ENCODE assay signal across 37 mouse cellular contexts in genomic region chrX:136144195-136144594, GRCm38 (mm10). TPM values are rescaled to one million over a fixed set of nuclear protein-coding genes. Genes with fewer than 3 reads are reported as not detected.
DNase-seq lines count a peak whose midpoint lies in the region; ATAC-seq and TF ChIP-seq lines count a peak whose summit lies in the region.
"Had no signal": no experiment of that assay in that cellular context is flagged by ENCODE, and none has a peak within 500 bp of the region (broad histone marks: within the 10 kb centered on the region; RNA-seq: fewer than 3 reads in every experiment).

No protein-coding gene starts in this region.

- TF ChIP-seq POLR2A in lung, adult 2 months (IDR thresholded peaks at IDR 0.05; ENCODE audit: borderline replicate concordance, extremely low read depth, low read depth, low read length): no peak

- H3K9me3 ChIP-seq in heart, embryonic 12.5 days (replicated peaks): no peaks in the 10 kb centered on the region
- H3K9me3 ChIP-seq in heart, postnatal 0 days (replicated peaks; ENCODE audit: control insufficient read depth, low read length): no peaks in the 10 kb centered on the region
- H3K9me3 ChIP-seq in lung, postnatal 0 days (ENCODE audit: low read length): no peaks in the 10 kb centered on the region
- H3K9me3 ChIP-seq: embryonic facial prominence, embryonic 10.5 days; embryonic facial prominence, embryonic 15.5 days; forebrain, embryonic 13.5 days; limb, embryonic 13.5 days; megakaryocyte, embryonic 14.5 days; midbrain, embryonic 12.5 days; neural tube, embryonic 12.5 days had no signal

- TF ChIP-seq CTCF in heart, postnatal 0 days (IDR thresholded peaks at IDR 0.05; ENCODE audit: low read depth): no peak
- no peak for TF ChIP-seq CTCF in lung, postnatal 0 days (IDR thresholded peaks at IDR 0.05)
- no peak for TF ChIP-seq CTCF in lung, adult 2 months (IDR thresholded peaks at IDR 0.05; ENCODE audit: insufficient read depth, low read length)

- intact Hi-C loops in heart, postnatal 36 days (cut with DNase I): no loop called here

- no peak for ATAC-seq in heart, embryonic 12.5 days (ENCODE audit: insufficient number of reproducible peaks, low FRiP score)
- ATAC-seq in heart, postnatal 0 days (ENCODE audit: insufficient read depth, low read depth): no peak
- peak; percentile 44; the same call in 1 of the 2 replicates for ATAC-seq in lung, postnatal 0 days
- ATAC-seq: forebrain, embryonic 13.5 days; hindbrain, embryonic 16.5 days; Patski had no signal

- no peak for TF ChIP-seq EP300 in heart, postnatal 0 days (IDR thresholded peaks at IDR 0.05; ENCODE audit: low read depth)
- no peak for TF ChIP-seq EP300 in lung, postnatal 0 days (IDR thresholded peaks at IDR 0.05)

- 30% methylated on average over 7 of the region's 7 CpGs for WGBS in heart, embryonic 12.5 days
- WGBS in heart, postnatal 0 days: 32% methylated on average over 7 of the region's 7 CpGs
- 23% methylated on average over 7 of the region's 7 CpGs for WGBS in lung, postnatal 0 days
- WGBS in lung, adult 2 months: 43% methylated on average over 7 of the region's 7 CpGs

- H3K36me3 ChIP-seq in heart, embryonic 12.5 days: no peaks in the 10 kb centered on the region
- no peaks in the 10 kb centered on the region for H3K36me3 ChIP-seq in heart, postnatal 0 days (replicated peaks; ENCODE audit: control insufficient read depth, insufficient read depth, low read length)
- no peaks in the 10 kb centered on the region for H3K36me3 ChIP-seq in lung, postnatal 0 days (ENCODE audit: insufficient read depth, low read length)
- H3K36me3 ChIP-seq: embryonic facial prominence, embryonic 10.5 days; embryonic facial prominence, embryonic 15.5 days; limb, embryonic 13.5 days; midbrain, embryonic 12.5 days; neural tube, embryonic 12.5 days had no signal

- H3K4me1 ChIP-seq in heart, embryonic 12.5 days (replicated peaks): no peaks in the 10 kb centered on the region
- no peaks in the 10 kb centered on the region for H3K4me1 ChIP-seq in heart, postnatal 0 days (ENCODE audit: control insufficient read depth, insufficient read depth)
- H3K4me1 ChIP-seq in lung, postnatal 0 days (ENCODE audit: insufficient read depth, low read depth, low read length): no peaks in the 10 kb centered on the region
- no peaks in the 10 kb centered on the region for H3K4me1 ChIP-seq in lung, adult 2 months (ENCODE audit: control insufficient read depth, insufficient read depth, low read length)
- H3K4me1 ChIP-seq: embryonic facial prominence, embryonic 10.5 days; embryonic facial prominence, embryonic 15.5 days; forebrain, embryonic 13.5 days; limb, embryonic 13.5 days; megakaryocyte, embryonic 14.5 days; midbrain, embryonic 12.5 days; neural tube, embryonic 12.5 days had no signal

- no peak overlapping the region; the same call in 1 of the 2 replicates for H3K9ac ChIP-seq in heart, embryonic 12.5 days
- H3K9ac ChIP-seq in heart, postnatal 0 days (replicated peaks; ENCODE audit: low read depth, low read length): peak overlapping the region; percentile 40; the same call in 1 of the 2 replicates
- H3K9ac ChIP-seq in lung, postnatal 0 days (replicated peaks; ENCODE audit: low read depth): no peak overlapping the region
- H3K9ac ChIP-seq: embryonic facial prominence, embryonic 15.5 days; forebrain, embryonic 13.5 days; limb, embryonic 13.5 days; midbrain, embryonic 12.5 days; neural tube, embryonic 12.5 days had no signal

- no peaks in the 10 kb centered on the region for H3K27me3 ChIP-seq in heart, embryonic 12.5 days (replicated peaks)
- no peaks in the 10 kb centered on the region for H3K27me3 ChIP-seq in heart, postnatal 0 days (ENCODE audit: control insufficient read depth, insufficient read depth, low read length)
- H3K27me3 ChIP-seq in lung, postnatal 0 days (replicated peaks; ENCODE audit: insufficient read depth, low read length): no peaks in the 10 kb centered on the region
- H3K27me3 ChIP-seq: embryonic facial prominence, embryonic 15.5 days; forebrain, embryonic 13.5 days; midbrain, embryonic 12.5 days; neural tube, embryonic 12.5 days had no signal

- no peak for DNase-seq in heart, postnatal 4 days
- no peak for DNase-seq in heart, postnatal 0 days (ENCODE audit: low spot score)
- DNase-seq in heart, postnatal 36 days: no peak
- DNase-seq in lung, postnatal 0 days (ENCODE audit: low spot score): peak; percentile 5
- no peak for DNase-seq in lung, adult 2 months
- peak; percentile 55 for DNase-seq in yolk sac, embryonic 10.5 days (ENCODE audit: low spot score)
- DNase-seq in urinary bladder, postnatal 36 days (ENCODE audit: low spot score in 2 of 2): no peak
- DNase-seq: adrenal gland, postnatal 10 days; cerebellum, adult 8-10 months; cerebellum, postnatal 25 days; gastrocnemius, postnatal 14 days; kidney, adult 11 months; kidney, postnatal 14 days; right cerebral cortex, adult 18-20 months; right cerebral cortex, postnatal 4 days; thymus, adult 18-20 months; thymus, postnatal 25 days had no signal

- peak overlapping the region; percentile 79 for H3K27ac ChIP-seq in heart, embryonic 12.5 days (ENCODE audit: poor library complexity, severe bottlenecking)
- peak overlapping the region; percentile 74 for H3K27ac ChIP-seq in heart, postnatal 0 days (ENCODE audit: low read depth)
- H3K27ac ChIP-seq in lung, postnatal 0 days (ENCODE audit: low read length): no peak overlapping the region
- H3K27ac ChIP-seq: embryonic facial prominence, embryonic 10.5 days; embryonic facial prominence, embryonic 15.5 days; forebrain, embryonic 13.5 days; left cerebral cortex, adult 2 months; limb, embryonic 13.5 days; midbrain, embryonic 12.5 days; neural tube, embryonic 12.5 days; stomach, postnatal 0 days had no signal

- H3K4me3 ChIP-seq in heart, embryonic 12.5 days: no peak overlapping the region
- H3K4me3 ChIP-seq in heart, postnatal 0 days (ENCODE audit: low read depth, low read length): peak overlapping the region; percentile 13; the same call in 1 of the 2 replicates
- no peak overlapping the region for H3K4me3 ChIP-seq in lung, postnatal 0 days (ENCODE audit: low read depth, low read length)
- no peak overlapping the region for H3K4me3 ChIP-seq in lung, adult 2 months (replicated peaks; ENCODE audit: extremely low read depth, low read depth, low read length)
- H3K4me3 ChIP-seq: embryonic facial prominence, embryonic 10.5 days; embryonic facial prominence, embryonic 15.5 days; forebrain, embryonic 13.5 days; left cerebral cortex, adult 2 months; limb, embryonic 13.5 days; megakaryocyte, embryonic 14.5 days; midbrain, embryonic 12.5 days; myocyte; neural tube, embryonic 12.5 days had no signal

- H3K4me2 ChIP-seq in heart, embryonic 12.5 days: peak overlapping the region; percentile 45
- peak overlapping the region; percentile 47 for H3K4me2 ChIP-seq in heart, postnatal 0 days (ENCODE audit: low read depth, low read length)
- H3K4me2 ChIP-seq in lung, postnatal 0 days (replicated peaks; ENCODE audit: low read depth, low read length): no peak overlapping the region
- H3K4me2 ChIP-seq: embryonic facial prominence, embryonic 15.5 days; forebrain, embryonic 13.5 days; limb, embryonic 13.5 days; liver, embryonic 11.5 days; midbrain, embryonic 12.5 days; neural tube, embryonic 12.5 days had no signal

RNA-seq across cellular contexts. Expression of gene Bex4, which starts 5.4 kb away (rescaled TPM):
- 216 and 218 TPM in 2 replicates for polyA plus RNA-seq in heart, embryonic 12.5 days (2016; fragmentation: Nextera tagmentation; extraction: Ambion mirVana)
- total RNA-seq in heart, postnatal 4 days (2021): 10 to 100 TPM; 47.1 to 56.8 TPM
- total RNA-seq in heart, postnatal 0 days (2014; rRNA removed; ENCODE audit: low replicate concordance): 13.8 and 15.5 TPM in 2 replicates
- 93.8 and 119 TPM in 2 replicates for polyA plus RNA-seq in heart, postnatal 0 days (2015; fragmentation: Nextera tagmentation; extraction: Ambion mirVana)
- 1 to 10 TPM in 1 of 2 experiments, under 1 TPM in 1; 0.49 to 1.2 TPM for total RNA-seq in heart, postnatal 36 days (2021)
- polyA plus RNA-seq in lung, postnatal 0 days (2015; fragmentation: Nextera tagmentation; extraction: Ambion mirVana): 223 and 297 TPM in 2 replicates
- 10.8 and 12.0 TPM in 2 replicates for polyA plus RNA-seq in lung, adult 2 months (2012; rRNA removed)
- total RNA-seq: gastrocnemius, postnatal 14 days had no signal
- polyA plus RNA-seq: myocyte, Patski had no signal

RNA-seq across cellular contexts. Expression of gene Tceal8, which starts 27.9 kb away (rescaled TPM):
- 265 and 277 TPM in 2 replicates for polyA plus RNA-seq in heart, embryonic 12.5 days (2016; fragmentation: Nextera tagmentation; extraction: Ambion mirVana)
- 100 to 1,000 TPM; 103 to 119 TPM for total RNA-seq in heart, postnatal 4 days (2021)
- total RNA-seq in heart, postnatal 0 days (2014; rRNA removed; ENCODE audit: low replicate concordance): 162 and 180 TPM in 2 replicates
- 202 and 229 TPM in 2 replicates for polyA plus RNA-seq in heart, postnatal 0 days (2015; fragmentation: Nextera tagmentation; extraction: Ambion mirVana)
- 10 to 100 TPM; 17.0 to 19.2 TPM for total RNA-seq in heart, postnatal 36 days (2021)
- polyA plus RNA-seq in lung, postnatal 0 days (2015; fragmentation: Nextera tagmentation; extraction: Ambion mirVana): 134 and 185 TPM in 2 replicates
- polyA plus RNA-seq in lung, adult 2 months (2012; rRNA removed): 4.5 and 11.4 TPM in 2 replicates

RNA-seq across cellular contexts. Expression of gene Nxf3, which starts 59.1 kb away (rescaled TPM):
- 0.68 and 0.78 TPM in 2 replicates for polyA plus RNA-seq in heart, embryonic 12.5 days (2016; fragmentation: Nextera tagmentation; extraction: Ambion mirVana)
- not detected for total RNA-seq in heart, postnatal 4 days (2021)
- not detected in 2 replicates for total RNA-seq in heart, postnatal 0 days (2014; rRNA removed; ENCODE audit: low replicate concordance)
- polyA plus RNA-seq in heart, postnatal 0 days (2015; fragmentation: Nextera tagmentation; extraction: Ambion mirVana): 0.29 and 0.57 TPM in 2 replicates
- total RNA-seq in heart, postnatal 36 days (2021): under 1 TPM in 1 of 2 experiments, not detected in 1; 0.17 TPM
- 0.07 and 0.08 TPM in 2 replicates for polyA plus RNA-seq in lung, postnatal 0 days (2015; fragmentation: Nextera tagmentation; extraction: Ambion mirVana)
- polyA plus RNA-seq in lung, adult 2 months (2012; rRNA removed): 0.04 and 0.06 TPM in 2 replicates
- total RNA-seq: adrenal gland, postnatal 10 days; gastrocnemius, postnatal 14 days; granulocyte monocyte progenitor cell, adult 5-6 weeks; left cerebral cortex, adult 2 months; left cerebral cortex, postnatal 25 days; MEL had no signal
- polyA plus RNA-seq: embryonic facial prominence, embryonic 10.5 days; embryonic facial prominence, embryonic 15.5 days; forebrain, embryonic 13.5 days; hindbrain, embryonic 11.5 days; hindbrain, embryonic 16.5 days; kidney, embryonic 14.5 days; limb, embryonic 13.5 days; midbrain, embryonic 12.5 days; neural tube, embryonic 12.5 days; Patski; stomach, postnatal 0 days had no signal

RNA-seq across cellular contexts. Expression of gene Tceal5, which starts 59.5 kb away (rescaled TPM):
- 17.3 and 18.1 TPM in 2 replicates for polyA plus RNA-seq in heart, embryonic 12.5 days (2016; fragmentation: Nextera tagmentation; extraction: Ambion mirVana)
- total RNA-seq in heart, postnatal 4 days (2021): 10 to 100 TPM; 18.0 to 23.2 TPM
- total RNA-seq in heart, postnatal 0 days (2014; rRNA removed; ENCODE audit: low replicate concordance): 0.39 TPM in 1 of 2 replicates, not detected in the other
- polyA plus RNA-seq in heart, postnatal 0 days (2015; fragmentation: Nextera tagmentation; extraction: Ambion mirVana): 13.4 and 15.0 TPM in 2 replicates
- total RNA-seq in heart, postnatal 36 days (2021): under 1 TPM in 1 of 2 experiments, not detected in 1; 0.58 TPM
- polyA plus RNA-seq in lung, postnatal 0 days (2015; fragmentation: Nextera tagmentation; extraction: Ambion mirVana): 0.97 and 1.1 TPM in 2 replicates
- 0.11 TPM in 2 replicates for polyA plus RNA-seq in lung, adult 2 months (2012; rRNA removed)
- total RNA-seq: granulocyte monocyte progenitor cell, adult 5-6 weeks; MEL had no signal
- polyA plus RNA-seq: Patski; spleen, adult 2 months had no signal

Comparison
In these comparisons a context has a peak if more than half of its experiments do, and no peak if none do; other contexts are left out.
1. DNase-seq: peak in lung, postnatal 0 days (single experiment) and yolk sac, embryonic 10.5 days (single experiment); none in heart, postnatal 4 days (single experiment), heart, postnatal 0 days (single experiment), heart, postnatal 36 days (0 of 2), lung, adult 2 months (single experiment) and urinary bladder, postnatal 36 days (0 of 2).
2. RNA of gene Tceal8, which starts 27.9 kb away (polyA plus RNA-seq): 265 to 277 TPM in heart, embryonic 12.5 days, 202 to 229 TPM in heart, postnatal 0 days and 134 to 185 TPM in lung, postnatal 0 days; 4.5 to 11.4 TPM in lung, adult 2 months; every median in the first group is over 10 times any median in the second.